Mouse (Mus musculus): ENCODE results near the gene Lrp1. TPM values are rescaled to one million over a fixed set of nuclear protein-coding genes. Genes with fewer than 3 reads are reported as not detected.

Lrp1 gene
- total RNA-seq (2021): 100 to 1,000 TPM; 341 to 357 TPM
- long read RNA-seq, experiment 1, full-length matches to known transcripts: 11 of 126 reads
- long read RNA-seq, experiment 1, partial matches to known transcripts: 105 of 126 reads
- long read RNA-seq, experiment 1, other reads (novel, unspliced or antisense): 10 of 126 reads
- long read RNA-seq, experiment 2, full-length matches to known transcripts: 14 of 139 reads
- long read RNA-seq, experiment 2, partial matches to known transcripts: 104 of 139 reads
- long read RNA-seq, experiment 2, other reads (novel, unspliced or antisense): 21 of 139 reads

DNA sequence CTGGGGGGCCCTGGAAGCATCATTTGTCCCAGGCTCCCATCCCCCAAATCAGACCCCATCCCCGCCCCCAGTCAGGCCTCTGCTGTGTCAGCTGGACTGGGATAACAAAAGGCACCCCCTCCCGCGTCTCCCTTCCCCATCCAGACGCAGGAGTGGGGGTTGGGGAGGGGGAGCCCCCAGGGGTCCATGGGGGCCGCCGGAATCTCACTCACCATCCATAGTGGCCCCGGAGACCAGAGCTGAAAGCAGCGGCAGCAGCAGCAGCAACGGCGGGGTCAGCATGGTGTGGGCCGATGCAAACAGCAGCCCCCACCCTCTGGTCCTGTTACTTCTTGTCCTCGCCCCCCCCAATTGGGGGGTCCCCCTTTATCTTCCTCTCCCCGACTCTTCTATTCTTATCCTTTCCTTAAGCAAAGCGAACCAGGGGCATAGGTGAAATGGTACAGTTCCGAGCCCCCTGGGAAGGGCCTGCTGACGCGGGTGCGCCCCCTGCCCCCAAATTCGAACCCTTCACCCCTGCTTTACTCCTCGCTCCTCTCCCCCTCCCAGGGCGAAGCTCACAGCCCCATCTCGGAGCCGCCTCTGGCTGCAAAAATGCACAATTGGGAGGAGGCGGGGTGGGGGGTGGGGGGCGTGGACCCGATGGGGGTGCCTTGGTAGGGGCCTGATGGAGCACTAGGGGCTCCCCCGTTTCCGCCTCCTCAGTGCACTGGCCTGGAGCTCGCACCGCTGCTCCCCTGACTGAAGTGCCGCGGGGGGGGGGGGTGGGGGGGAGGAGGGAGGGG, at the start of gene Lrp1:
Gene Lrp1, minus strand, starts transcription at position 743 of the 785 bp plus-strand sequence.
- no peak for TF ChIP-seq CTCF (IDR thresholded peaks at IDR 0.05)
- no peak for DNase-seq (ENCODE audit: extremely low spot score in 1 of 2, low spot score in 2 of 2)

DNA sequence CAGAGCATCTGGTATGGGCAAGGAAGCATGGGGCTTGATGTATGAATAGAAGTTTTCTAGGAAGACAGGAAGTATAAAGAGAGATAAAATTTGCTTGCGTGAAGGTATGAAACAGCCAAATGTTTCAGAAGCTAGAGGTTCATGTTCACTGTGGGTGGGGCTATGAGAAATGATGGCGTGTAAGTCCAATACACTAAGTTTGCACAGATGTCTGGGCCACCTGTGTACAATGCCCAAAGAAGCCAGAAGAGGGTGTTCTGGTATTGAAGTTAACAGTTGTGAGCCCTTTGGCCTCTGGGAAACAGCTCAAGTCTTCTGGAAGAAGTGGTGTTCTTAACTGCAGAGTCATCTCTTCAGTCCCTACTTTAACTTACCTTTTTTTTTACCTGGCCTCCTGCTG, 49.2 kb upstream of the Lrp1 start:
- Histone ChIP-seq H3K27ac (no peak overlapping the region), H3K4me3 (no peak overlapping the region)
- no peak for DNase-seq (ENCODE audit: extremely low spot score in 1 of 2, low spot score in 2 of 2)
- intact Hi-C loops (cut with DNase I): no loop called here
- TF ChIP-seq CTCF (IDR thresholded peaks at IDR 0.05): no peak

More for the DNA sequence above, at the start of gene Lrp1:
- H3K4me3 ChIP-seq: peak within 1 kb of the TSS; percentile 94
- intact Hi-C loops (cut with DNase I): loop anchor here (2.0 to 5.0 kb wide), 2 partner anchors 46 to 558 kb away; partner anchors contain the start of genes Cdk4, March9 and Nemp1
- H3K27ac ChIP-seq: peak within 1 kb of the TSS; percentile 98

DNA sequence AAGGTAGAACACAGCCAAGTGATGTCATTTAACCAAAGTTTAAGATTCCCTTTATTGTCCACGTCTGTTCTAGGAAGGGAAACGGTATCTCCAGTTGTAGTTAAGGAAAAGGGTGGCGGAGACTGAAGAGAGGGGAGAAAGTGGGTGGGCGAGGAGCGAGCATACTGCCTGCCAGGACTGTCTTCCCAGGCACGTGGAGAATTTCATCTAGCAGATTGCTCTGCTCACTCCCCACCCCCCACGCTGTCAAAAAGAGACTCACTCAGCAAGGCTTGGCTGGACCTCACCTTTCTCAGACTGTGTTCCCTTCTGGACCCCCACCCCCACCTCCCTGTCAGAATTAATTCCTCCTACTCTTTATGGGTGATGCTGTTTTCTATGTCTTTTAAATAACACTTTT, 48.2 kb upstream of the Lrp1 start:
- TF ChIP-seq CTCF (IDR thresholded peaks at IDR 0.05): no peak
- H3K4me3 ChIP-seq: no peak overlapping the region
- intact Hi-C loops (cut with DNase I): no loop called here
- peak; percentile 49 to 58 for DNase-seq (ENCODE audit: extremely low spot score in 1 of 2, low spot score in 2 of 2)
- peak overlapping the region; percentile 2; the same call in 1 of the 2 replicates for H3K27ac ChIP-seq

DNA sequence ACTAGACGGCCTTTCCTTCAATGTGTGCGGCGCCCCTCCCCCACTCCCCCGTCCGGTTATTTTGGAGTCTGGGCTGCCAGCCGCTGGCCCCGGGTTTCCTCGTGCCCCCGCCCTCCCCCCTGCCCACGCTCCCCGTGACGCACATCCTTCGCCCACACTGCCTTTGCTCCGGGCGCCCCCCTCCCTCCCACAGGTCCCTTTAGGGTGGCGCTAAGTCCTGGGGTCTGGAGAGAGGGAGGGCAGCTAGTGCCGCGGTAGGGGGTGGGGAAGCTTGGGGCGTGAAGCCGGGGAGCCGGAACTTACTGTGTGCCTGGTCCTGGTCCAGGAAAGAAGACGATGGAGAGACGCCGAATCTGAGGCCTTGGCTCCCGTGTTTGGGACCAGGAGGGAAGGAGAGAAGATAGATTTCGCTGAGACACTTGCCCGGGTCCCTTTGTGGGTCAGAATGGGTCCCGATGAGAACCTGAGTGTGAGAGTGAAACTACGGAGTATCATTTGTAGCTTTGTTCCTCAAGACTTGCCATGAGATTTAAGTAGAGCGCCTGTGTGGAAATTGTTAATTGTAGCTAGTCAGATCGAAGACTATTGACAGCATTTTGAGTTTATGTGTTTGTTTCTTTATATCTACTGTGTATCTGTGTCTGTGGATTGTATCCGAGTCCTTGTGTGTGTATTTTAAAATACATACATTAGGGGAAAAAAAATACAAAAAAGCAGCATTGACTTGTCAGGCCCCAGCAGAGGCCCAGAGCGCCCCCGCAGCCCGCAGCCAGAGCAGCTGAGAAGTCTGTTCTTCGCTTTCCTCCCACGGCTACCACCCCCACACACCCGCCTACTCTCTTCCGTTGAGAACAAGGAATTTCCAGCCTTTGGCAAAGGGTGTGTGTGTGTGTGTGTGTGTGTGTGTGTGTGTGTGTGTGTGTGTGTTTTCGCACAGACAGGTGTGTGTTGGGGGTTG, 47.4 kb upstream of the Lrp1 start, which contains the start of gene Nab2:
Gene Nab2, minus strand, starts transcription at position 476 of the 958 bp plus-strand sequence.
- H3K4me3 ChIP-seq: peak within 1 kb of the TSS; percentile 46
- TF ChIP-seq CTCF (IDR thresholded peaks at IDR 0.05): no peak; the same call in 1 of the 2 replicates
- peak within 1 kb of the TSS; percentile 98 for H3K27ac ChIP-seq
- intact Hi-C loops (cut with DNase I): no loop called here
- peak; percentile 80 to 83 for DNase-seq (ENCODE audit: extremely low spot score in 1 of 2, low spot score in 2 of 2)

DNA sequence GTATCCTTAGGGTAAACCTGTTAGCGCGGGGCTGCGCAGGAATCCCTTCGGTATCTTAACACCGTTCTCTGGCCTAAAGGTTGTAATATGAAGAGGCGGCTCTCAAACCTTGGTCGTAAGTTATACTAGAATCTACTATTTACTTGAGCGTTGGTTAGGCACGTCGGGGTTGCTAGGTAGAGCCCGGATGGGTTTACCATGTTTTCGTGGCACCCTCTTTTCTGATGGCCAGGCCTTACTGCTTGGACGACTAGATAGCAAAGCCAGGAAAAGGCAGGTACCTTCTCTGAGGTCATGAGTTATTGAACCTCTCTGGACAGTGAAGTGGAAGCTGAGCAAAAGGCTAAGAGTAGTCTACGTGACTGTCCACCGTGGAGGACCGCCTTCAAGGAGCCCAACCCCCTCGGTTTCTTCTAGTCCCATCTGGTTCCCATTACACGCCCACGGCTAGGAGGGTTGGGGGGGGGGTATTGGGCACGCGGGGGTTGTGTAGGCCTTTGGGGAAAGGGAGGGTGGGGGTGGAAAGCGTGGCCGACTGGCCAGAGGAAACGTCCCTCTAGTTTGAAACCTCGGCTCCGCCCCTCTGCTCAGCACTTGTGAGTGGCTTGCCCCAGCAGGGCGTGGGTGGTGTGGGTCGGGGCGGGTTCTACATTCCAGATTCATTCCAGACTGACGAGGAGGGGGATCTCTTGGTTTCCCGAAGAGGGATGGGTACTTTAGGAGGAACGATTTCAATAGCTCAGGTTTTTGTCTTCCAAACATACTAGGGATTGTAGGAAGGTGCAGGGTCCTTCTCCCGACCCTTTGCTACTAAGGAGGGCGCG, 46.5 kb upstream of the Lrp1 start:
- DNase-seq (ENCODE audit: extremely low spot score in 1 of 2, low spot score in 2 of 2): peak; percentile 55 to 74
- peak overlapping the region; percentile 98 for H3K27ac ChIP-seq
- TF ChIP-seq CTCF (IDR thresholded peaks at IDR 0.05): no peak
- intact Hi-C loops (cut with DNase I): loop anchor here (2.0 kb wide), 1 partner anchor 47 kb away; the partner anchor contains the start of gene Lrp1
- peak overlapping the region; percentile 84 for H3K4me3 ChIP-seq

DNA sequence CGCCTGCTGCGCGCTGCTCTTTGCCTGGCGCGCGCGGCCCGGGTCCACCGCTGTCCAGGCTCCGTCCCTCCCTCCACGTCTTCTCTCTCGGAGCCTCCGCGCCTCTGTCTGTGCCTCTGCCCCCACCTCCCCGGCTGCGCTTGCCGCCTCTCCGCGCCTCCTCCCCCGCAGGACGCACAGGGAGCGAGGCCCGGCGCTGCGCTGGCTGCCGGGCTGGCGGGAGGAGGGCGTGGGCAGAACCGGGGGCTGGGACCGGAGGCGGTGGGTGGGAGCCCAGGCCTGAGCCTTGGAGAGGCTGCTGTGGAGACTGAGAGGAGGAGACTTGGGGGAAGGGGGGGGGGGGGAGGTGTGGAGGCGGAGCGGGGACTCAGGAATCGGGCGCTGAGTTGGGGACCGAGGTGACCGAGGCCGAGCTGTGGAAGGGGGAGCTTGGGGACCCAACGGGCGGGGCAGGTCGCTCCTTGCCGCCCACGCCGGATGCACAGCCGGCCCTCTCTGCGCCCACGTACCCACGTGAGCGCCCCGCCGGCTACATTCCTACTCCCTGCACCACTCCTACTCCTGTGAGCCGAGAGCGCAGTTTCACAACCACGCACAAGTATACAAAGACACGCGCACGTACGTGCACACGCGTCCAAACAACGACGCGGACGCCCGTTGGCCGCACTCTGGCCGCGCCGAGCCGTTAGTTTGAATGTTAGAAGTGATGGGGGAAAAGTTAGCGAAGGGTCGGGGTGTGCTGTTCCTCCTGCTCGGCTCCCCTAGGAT, 45.7 kb upstream of the Lrp1 start, which contains the start of gene Nemp1:
Gene Nemp1, plus strand, starts transcription at position 401 of the 768 bp plus-strand sequence.
- Histone ChIP-seq H3K4me3 (peak within 1 kb of the TSS; percentile 84), H3K27ac (peak within 1 kb of the TSS; percentile 98)
- intact Hi-C loops (cut with DNase I): loop anchor here (2.0 kb wide), 1 partner anchor 46 kb away; the partner anchor contains the start of gene Lrp1
- DNase-seq (ENCODE audit: extremely low spot score in 1 of 2, low spot score in 2 of 2): peak; percentile 76 to 78
- no peak for TF ChIP-seq CTCF (IDR thresholded peaks at IDR 0.05)

DNA sequence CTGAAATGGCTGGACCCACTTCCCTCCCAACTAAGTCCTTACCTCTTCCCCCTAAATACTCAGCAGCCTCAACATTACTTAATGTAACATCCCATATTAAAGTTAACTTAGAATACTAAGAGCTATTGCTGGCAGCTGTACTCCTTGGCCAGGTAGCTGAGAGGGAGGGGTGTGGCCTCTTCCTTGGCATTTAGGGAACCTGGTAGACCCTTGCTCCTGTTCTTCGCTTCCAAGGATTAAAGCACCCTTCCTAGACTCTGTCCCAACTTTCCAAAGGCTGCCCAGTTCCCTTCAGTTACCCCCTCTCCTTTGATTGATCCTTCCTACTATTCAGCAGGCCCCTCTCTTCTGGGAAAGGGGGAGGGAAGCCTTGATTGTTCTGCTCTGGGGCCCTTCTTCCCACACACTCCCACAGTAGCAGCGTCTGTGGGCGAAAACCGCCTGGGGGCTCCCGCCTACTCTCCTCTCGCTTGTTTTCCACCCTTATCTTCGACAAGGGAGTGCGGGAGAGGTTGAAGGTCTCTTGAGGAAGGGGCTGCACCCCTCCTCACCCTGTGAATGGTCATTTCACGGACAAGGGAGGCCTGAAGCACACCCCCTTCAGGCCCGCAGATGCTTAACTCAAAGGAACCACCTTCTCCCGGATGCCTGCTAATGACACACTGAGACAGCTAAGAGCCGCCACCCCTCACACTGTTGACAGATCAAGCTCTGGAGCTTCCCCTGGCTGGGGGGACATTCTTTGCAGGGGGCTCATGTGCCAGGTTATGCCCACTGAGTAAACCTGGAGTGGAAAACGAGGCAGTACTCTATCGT, 44.6 kb upstream of the Lrp1 start:
- peak overlapping the region; percentile 98 for H3K27ac ChIP-seq
- TF ChIP-seq CTCF (IDR thresholded peaks at IDR 0.05): no peak
- H3K4me3 ChIP-seq: peak overlapping the region; percentile 84
- DNase-seq (ENCODE audit: extremely low spot score in 1 of 2, low spot score in 2 of 2): no peak
- intact Hi-C loops (cut with DNase I): loop anchor here (2.0 kb wide), 1 partner anchor 45 kb away; the partner anchor contains the start of gene Lrp1

DNA sequence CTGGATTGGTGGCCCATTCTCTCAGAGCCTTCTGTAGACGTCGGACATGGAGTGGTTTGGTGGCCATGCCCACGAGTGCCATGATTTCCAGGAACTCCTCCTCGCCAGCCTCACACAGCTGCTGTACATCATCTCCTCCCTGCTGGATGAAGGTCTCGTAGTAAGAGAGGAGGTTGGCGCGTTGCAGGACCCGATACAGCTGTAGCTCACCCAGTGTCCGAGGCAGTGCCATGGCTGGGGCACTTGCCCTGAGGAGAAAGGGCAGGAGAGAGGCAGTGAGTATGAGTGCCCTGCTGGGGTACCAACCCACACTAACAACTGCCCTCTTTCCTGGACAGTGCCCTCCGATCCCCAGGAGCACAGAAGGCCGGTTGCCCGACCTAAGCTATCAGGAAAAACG, 43.9 kb upstream of the Lrp1 start:
- Histone ChIP-seq H3K4me3 (peak overlapping the region; percentile 84), H3K27ac (peak overlapping the region; percentile 98; the same call in 1 of the 2 replicates)
- DNase-seq (ENCODE audit: extremely low spot score in 1 of 2, low spot score in 2 of 2): no peak
- intact Hi-C loops (cut with DNase I): no loop called here
- TF ChIP-seq CTCF (IDR thresholded peaks at IDR 0.05): no peak

DNA sequence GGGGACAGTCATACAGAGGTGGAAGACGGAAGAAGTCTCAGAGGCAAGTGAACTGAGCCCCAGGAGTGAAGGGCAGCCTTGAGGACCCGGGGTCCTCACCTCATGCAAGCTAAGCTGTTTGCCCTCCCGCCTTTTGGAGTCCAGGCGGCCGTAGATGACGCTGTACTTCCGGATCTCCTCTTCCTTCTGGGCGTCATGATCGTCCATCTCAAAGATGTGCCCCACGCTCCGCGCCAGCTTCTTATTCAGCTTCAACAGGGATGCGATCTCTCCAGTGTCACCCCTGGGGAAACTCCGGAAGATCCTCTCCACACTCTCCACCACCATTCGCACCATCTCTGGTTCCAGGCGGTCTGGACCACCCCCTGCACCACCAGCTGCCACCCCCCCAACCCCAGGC, 43.2 kb upstream of the Lrp1 start:
- intact Hi-C loops (cut with DNase I): no loop called here
- DNase-seq (ENCODE audit: extremely low spot score in 1 of 2, low spot score in 2 of 2): no peak
- Histone ChIP-seq H3K4me3 (peak overlapping the region; percentile 84), H3K27ac (peak overlapping the region; percentile 53; the same call in 1 of the 2 replicates)
- no peak for TF ChIP-seq CTCF (IDR thresholded peaks at IDR 0.05)
